Mouse (Mus musculus) bone marrow macrophage, adult 2 months (primary cell): ENCODE data around the gene Olfr809. TPM values are rescaled to one million over a fixed set of nuclear protein-coding genes. Genes with fewer than 3 reads are reported as not detected.

ENCODE experiments used
- H3K27ac ChIP-seq: 2 replicates; pipeline ENCODE4 v1.5.1; 2012; ENCODE audit warnings: low read depth, low read length; ENCODE audit not compliant: insufficient read depth
- H3K4me1 ChIP-seq: 2 replicates; pipeline ENCODE4 v1.6.1; 2012; ENCODE audit warnings: low read length; ENCODE audit not compliant: control insufficient read depth, insufficient read depth
- H3K4me3 ChIP-seq: 2 replicates; pipeline ENCODE4 v1.5.1; 2012; ENCODE audit warnings: mild to moderate bottlenecking, low read length, moderate library complexity; ENCODE audit not compliant: insufficient read depth
- CTCF ChIP-seq: IDR thresholded peaks from 2 replicates; pipeline ENCODE4 v1.5.1; 2012; ENCODE audit warnings: low read depth, mild to moderate bottlenecking, low read length, moderate library complexity
- POLR2A ChIP-seq: IDR thresholded peaks from 2 replicates; pipeline ENCODE4 v1.6.1; 2012; ENCODE audit warnings: mild to moderate bottlenecking, low read depth, low read length, borderline replicate concordance
- polyA plus RNA-seq: library from polyadenylated mRNA; stranded (reverse); fragments of >200 nt; gene quantifications from 2 replicates; pipeline ENCODE4 v1.2.4, GENCODE M21; 2012; ENCODE audit not compliant: missing spikeins, insufficient read depth, insufficient read length

The Olfr809 gene
- not detected in 2 replicates for polyA plus RNA-seq

GRCm38 (mm10) chr10:129774338-129774737, at the start of gene Olfr809:
Gene Olfr809, plus strand, starts transcription at chr10:129774638.
- Histone ChIP-seq H3K4me1 (no peaks in the 10 kb centered on the region), H3K4me3 (no peak within 1 kb of the TSS), H3K27ac (no peak within 1 kb of the TSS)
- TF ChIP-seq CTCF (no peak), POLR2A (no peak)

- Histone ChIP-seq H3K27ac (no peak within 1 kb of the TSS), H3K4me1 (no peaks in the 10 kb centered on the region), H3K4me3 (no peak within 1 kb of the TSS)
- TF ChIP-seq POLR2A (no peak), CTCF (no peak)
Measured at GRCm38 (mm10) chr10:129729275-129729674, 45.2 kb upstream of the Olfr809 start, which contains the start of gene Olfr805. Gene Olfr805, minus strand, starts transcription at chr10:129729375.

DNA sequence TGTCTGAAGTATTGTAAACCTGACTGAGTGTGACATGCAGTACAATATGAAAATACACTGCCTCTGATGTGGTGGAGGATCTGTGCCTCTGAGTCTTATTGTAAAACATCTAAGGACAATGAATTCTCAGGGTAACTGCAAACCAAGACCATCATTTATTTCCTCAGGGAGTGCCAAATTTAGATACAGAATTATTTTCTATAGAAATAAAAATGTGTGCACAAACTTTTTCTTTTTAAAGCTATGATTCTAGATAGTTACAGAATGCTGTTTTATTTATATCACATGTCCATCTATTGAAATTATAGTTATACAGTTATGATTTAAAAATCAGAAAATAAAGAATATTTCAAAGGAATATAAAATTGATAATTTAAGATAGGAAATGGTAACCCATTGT, 32.6 kb upstream of the Olfr809 start, which contains the start of gene Olfr806:
TSS of gene Olfr806 (minus strand) at position 101 of the 400 bp plus-strand sequence.
- H3K27ac ChIP-seq = no peak within 1 kb of the TSS
- no peak for TF ChIP-seq CTCF
- no peak for TF ChIP-seq POLR2A
- H3K4me1 ChIP-seq = no peaks in the 10 kb centered on the region
- H3K4me3 ChIP-seq = no peak within 1 kb of the TSS

DNA sequence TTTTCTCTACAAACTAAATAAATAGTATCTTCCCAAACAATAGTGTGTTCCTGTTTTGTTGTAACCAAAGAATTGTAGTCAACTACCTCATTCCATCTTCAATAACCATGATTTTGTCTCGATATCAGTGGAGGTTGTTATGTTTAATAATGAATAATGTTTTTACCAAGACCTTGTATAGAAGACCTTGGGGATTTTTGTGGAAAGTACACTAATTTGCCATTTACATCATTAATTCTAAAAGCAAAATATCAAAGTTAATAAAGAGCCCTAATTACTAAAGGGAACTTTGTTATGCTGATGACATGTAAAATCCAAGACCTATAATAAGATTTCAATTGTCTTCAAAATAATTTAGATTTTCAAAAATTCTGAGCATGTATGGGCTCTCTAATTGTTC, 16.7 kb upstream of the Olfr809 start, which contains the start of gene Olfr807:
TSS of gene Olfr807 (minus strand) at position 101 of the 400 bp plus-strand sequence.
- Histone ChIP-seq H3K4me3 (no peak within 1 kb of the TSS), H3K27ac (no peak within 1 kb of the TSS), H3K4me1 (no peaks in the 10 kb centered on the region)
- TF ChIP-seq POLR2A = no peak
- TF ChIP-seq CTCF = no peak

DNA sequence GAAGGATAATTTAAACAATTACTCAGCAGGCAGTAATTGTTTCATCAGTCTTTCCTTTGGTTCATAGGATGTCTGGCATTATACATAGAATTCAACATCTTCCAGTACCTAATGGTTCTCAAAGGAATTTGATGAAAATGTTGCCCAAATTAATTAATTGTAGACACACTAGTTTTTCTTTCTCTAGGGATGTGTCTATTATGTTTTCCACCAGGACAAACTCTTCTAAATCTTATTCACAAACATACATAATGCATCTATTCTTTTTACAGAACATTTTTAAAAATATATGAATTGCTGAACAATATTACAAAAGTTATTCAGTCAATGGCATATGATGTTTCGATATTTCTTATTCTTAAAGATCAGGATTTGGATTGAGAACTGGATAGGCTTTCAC, 9.3 kb upstream of the Olfr809 start, which contains the start of gene Olfr808:
TSS of gene Olfr808 (plus strand) at position 301 of the 400 bp plus-strand sequence.
- H3K4me1 ChIP-seq = no peaks in the 10 kb centered on the region
- no peak within 1 kb of the TSS for H3K4me3 ChIP-seq
- no peak for TF ChIP-seq POLR2A
- no peak for TF ChIP-seq CTCF
- H3K27ac ChIP-seq = no peak within 1 kb of the TSS

GRCm38 (mm10) chr10:129778123-129778522, 3.7 kb downstream of the Olfr809 start:
- Histone ChIP-seq H3K27ac (no peak overlapping the region), H3K4me3 (no peak overlapping the region), H3K4me1 (no peaks in the 10 kb centered on the region)
- TF ChIP-seq POLR2A (no peak), CTCF (no peak)

- no peak for TF ChIP-seq CTCF
- TF ChIP-seq POLR2A = no peak
- Histone ChIP-seq H3K4me1 (no peaks in the 10 kb centered on the region), H3K4me3 (no peak within 1 kb of the TSS), H3K27ac (no peak within 1 kb of the TSS)
Measured at GRCm38 (mm10) chr10:129794817-129795216, 20.4 kb downstream of the Olfr809 start, which contains the start of gene Olfr810. Gene Olfr810, minus strand, starts transcription at chr10:129794917.

DNA sequence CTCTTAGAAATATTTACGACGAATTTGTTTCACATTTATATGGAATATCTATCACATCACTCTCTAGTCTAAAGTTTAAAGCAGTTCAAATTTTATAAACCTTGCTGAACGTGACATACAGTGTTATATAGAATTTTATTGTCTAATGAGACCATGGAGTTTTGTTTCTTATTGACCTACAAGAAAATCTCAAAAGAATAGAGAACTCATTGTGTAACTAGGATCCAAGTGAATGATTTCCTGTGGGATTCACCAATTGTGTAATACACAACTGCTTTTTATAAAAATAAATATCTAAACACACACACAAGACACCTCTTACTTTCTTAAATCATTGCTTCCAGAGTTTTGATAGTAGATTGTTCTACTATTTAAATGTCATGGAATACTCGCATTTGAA, 29.9 kb downstream of the Olfr809 start, which contains the start of gene Olfr811:
TSS of gene Olfr811 (minus strand) at position 101 of the 400 bp plus-strand sequence.
- TF ChIP-seq CTCF = no peak
- no peak within 1 kb of the TSS for H3K27ac ChIP-seq
- no peaks in the 10 kb centered on the region for H3K4me1 ChIP-seq
- H3K4me3 ChIP-seq = no peak within 1 kb of the TSS

Other genes starting within 250 kb of the Olfr809 start
- not detected in 2 replicates for gene Olfr792, start 235.5 kb upstream of the Olfr809 start, polyA plus RNA-seq
- not detected in 2 replicates for gene Olfr794, start 207.0 kb upstream of the Olfr809 start, polyA plus RNA-seq
- 0.23 TPM in 1 of 2 replicates, not detected in the other for gene Olfr796, start 162.1 kb upstream of the Olfr809 start, polyA plus RNA-seq
- not detected in 2 replicates for gene Olfr798, start 146.7 kb upstream of the Olfr809 start, polyA plus RNA-seq
- gene Olfr799, start 137.2 kb upstream of the Olfr809 start, polyA plus RNA-seq = not detected in 2 replicates
- not detected in 2 replicates for gene Olfr800, start 116.9 kb upstream of the Olfr809 start, polyA plus RNA-seq
- not detected in 2 replicates for gene Olfr801, start 100.8 kb upstream of the Olfr809 start, polyA plus RNA-seq
- not detected in 2 replicates for gene Olfr802, start 86.5 kb upstream of the Olfr809 start, polyA plus RNA-seq
- not detected in 2 replicates for gene Olfr803, start 80.4 kb upstream of the Olfr809 start, polyA plus RNA-seq
- 0.31 TPM in 1 of 2 replicates, not detected in the other for gene Olfr804, start 71.4 kb upstream of the Olfr809 start, polyA plus RNA-seq
- gene Olfr805, start 45.3 kb upstream of the Olfr809 start, polyA plus RNA-seq = not detected in 2 replicates
- not detected in 2 replicates for gene Olfr806, start 32.7 kb upstream of the Olfr809 start, polyA plus RNA-seq
- not detected in 2 replicates for gene Olfr807, start 16.8 kb upstream of the Olfr809 start, polyA plus RNA-seq
- gene Olfr808, start 9.2 kb upstream of the Olfr809 start, polyA plus RNA-seq = 0.17 TPM in 1 of 2 replicates, not detected in the other
- gene Olfr810, start 20.3 kb downstream of the Olfr809 start, polyA plus RNA-seq = not detected in 2 replicates
- not detected in 2 replicates for gene Olfr811, start 29.8 kb downstream of the Olfr809 start, polyA plus RNA-seq
- not detected in 2 replicates for gene Olfr812, start 71.5 kb downstream of the Olfr809 start, polyA plus RNA-seq
- not detected in 2 replicates for gene Olfr813, start 80.7 kb downstream of the Olfr809 start, polyA plus RNA-seq
- gene Olfr814, start 105.2 kb downstream of the Olfr809 start, polyA plus RNA-seq = 0.23 TPM in 1 of 2 replicates, not detected in the other
- not detected in 2 replicates for gene Olfr815, start 131.2 kb downstream of the Olfr809 start, polyA plus RNA-seq
- not detected in 2 replicates for gene Olfr816, start 141.0 kb downstream of the Olfr809 start, polyA plus RNA-seq
- not detected in 2 replicates for gene Olfr818, start 174.5 kb downstream of the Olfr809 start, polyA plus RNA-seq
- not detected in 2 replicates for gene Olfr819, start 192.6 kb downstream of the Olfr809 start, polyA plus RNA-seq
- gene Olfr247, start 201.5 kb downstream of the Olfr809 start, polyA plus RNA-seq = not detected in 2 replicates
- not detected in 2 replicates for gene Gm10310, start 210.4 kb downstream of the Olfr809 start, polyA plus RNA-seq
- gene Olfr820, start 238.0 kb downstream of the Olfr809 start, polyA plus RNA-seq = not detected in 2 replicates